Mouse (Mus musculus) forelimb bud, embryonic 11.5 days (tissue): ENCODE data around the gene Trio.

Source experiments
- DNase-seq: peaks from one replicate; pipeline ENCODE4 v3.0.0-alpha.2; 2012; ENCODE audit warnings: low read depth, low spot score

The Trio gene

DNA sequence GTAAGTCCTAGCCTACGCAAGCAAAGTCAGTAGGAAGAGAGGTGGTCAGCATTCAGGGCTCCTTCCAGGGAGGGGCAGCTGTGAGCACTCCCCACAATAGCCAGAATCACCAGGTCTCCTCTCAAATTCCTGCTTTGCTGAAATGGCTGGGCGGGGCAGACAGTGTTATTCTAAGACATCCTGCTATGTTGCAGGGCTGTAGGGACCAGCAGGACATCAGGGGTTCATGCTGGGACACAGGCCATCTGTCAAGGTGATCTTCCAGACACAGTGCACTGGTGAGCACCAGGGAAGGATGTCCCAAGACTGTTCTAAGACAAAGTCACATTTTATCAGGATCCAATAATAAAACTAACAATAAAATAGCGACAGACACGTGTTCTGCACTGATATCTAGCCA lies 224.5 kb downstream of the Trio start:
- no peak for DNase-seq

DNA sequence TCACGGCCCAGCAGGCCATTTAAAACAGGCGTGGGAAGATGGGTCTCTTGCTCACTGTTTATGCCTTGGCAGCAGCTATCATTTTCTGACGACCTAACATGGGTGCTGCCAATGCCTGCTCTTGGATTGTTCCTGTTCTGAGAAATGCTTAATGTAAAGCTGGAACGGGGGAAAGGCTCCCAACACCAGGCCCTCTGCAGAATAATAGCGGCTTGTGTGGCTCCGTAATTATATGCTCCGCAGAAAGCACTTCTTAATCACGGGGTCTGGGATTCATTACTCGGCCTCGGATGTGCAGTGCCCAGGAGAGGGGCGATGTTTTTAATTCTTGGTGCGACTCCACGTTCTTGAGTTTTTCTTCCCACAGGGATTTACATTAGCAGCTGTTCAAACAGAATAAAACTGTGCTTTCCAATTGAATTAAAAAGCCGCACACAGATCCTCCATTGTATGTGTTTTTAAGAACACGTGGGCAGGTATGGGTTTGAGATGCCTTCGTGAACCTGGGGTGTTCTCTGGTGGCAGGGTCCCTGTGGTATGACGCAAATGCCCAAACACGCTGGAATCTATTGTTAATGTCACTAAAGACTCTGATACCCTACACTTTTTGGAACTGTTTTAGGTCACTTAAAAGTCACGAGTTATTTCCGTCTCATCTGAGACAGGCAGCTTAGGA lies 228.0 kb downstream of the Trio start:
- DNase-seq: peak; percentile 74

DNA sequence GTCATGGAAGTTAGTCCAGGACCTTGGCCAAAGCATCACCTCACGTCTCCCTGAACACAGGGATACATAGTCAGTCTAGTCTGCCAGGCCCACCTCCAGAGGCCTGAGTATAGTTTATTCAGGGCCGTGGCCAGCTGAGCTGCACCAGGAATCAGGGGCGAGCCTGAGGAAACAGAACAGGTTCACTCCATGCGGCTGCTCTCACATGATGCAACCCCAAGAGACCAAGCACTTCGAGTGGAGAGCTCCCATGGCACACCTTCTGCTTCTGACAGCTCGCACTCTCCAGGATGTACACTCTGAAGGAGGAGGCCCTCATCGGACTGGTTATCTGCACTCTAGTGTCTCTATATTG lies 228.8 kb downstream of the Trio start:
- no peak for DNase-seq

DNA sequence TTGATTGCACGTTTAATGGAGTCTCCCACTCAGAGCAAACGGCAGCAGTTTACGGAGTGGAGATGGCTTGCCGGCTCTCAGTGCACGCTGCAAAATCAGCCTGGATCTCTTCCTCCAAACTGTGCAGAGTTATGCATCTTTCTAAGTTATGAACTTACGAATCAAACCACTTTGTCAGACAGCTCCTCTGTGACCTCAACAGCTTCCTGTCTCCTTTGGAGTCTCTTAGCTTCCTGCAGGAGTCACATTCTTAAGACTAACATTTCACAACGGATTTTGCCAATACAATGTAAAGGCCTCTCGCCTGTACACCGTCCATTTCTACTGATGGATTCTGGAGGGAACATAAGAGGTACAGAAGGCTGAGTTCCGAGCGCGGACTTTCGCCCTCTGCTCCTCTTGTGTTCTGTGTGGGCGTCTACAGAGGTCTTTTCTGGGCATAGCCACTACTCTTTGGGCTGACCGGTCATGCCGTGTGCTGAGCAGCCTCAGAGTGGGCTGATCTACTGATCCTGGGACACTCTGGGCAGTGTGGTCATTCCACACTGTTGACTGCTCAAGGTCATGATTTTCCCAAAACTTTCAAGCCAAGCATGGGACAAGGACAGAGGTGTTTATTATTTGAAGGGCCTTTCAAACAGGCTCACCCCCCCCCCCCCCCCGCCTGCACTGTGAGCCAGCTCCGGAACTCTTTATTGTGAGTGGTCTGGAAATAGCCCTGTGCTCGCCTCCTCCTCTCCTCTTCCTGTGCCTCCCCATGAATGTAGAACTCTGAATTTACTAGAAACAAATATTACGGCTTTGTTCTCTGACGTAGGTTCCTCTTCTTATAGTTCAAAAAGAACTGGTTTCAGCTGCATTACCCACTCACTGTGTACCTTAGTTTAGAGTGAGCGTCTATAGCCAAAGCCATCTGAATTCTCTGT lies 229.4 kb downstream of the Trio start:
- no peak for DNase-seq

DNA sequence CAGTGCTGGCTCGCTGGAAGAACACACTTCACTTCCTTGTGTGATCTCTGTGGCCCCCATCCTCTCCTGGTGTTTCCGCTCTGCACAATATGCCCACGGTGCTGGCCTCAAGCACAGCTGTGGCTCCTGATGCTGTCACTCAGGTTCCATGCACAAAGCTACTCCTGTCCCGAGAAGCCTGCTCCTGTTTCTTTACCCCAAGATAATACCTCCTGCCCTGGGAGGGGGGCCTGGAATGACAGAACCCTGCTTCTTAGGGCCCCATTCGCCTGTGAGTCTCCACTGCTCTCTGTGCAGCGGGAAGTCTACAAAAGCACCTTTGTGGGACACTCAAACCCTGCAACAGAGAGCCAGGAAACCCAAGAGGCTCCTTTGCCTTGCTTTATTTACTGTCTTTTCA lies 232.4 kb downstream of the Trio start:
- no peak for DNase-seq

DNA sequence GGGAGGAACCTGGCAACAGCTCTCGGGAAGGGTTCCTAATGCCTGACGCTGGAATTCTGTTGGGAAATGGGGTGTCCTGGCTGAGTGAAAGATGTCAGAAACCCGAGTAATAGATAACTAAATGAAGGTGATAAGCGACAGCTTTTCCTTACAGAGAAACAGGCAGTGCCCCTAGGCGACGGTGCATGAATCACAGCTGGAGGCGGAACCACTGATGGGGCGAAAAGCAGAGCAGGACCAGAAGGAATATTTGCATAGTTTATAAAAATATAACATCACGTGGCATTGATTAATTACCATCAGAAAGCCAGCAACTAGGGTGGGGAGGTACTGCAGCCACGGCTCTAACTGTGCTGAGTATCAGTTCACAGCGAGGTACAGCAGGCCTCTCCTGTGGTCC lies 233.2 kb downstream of the Trio start:
- no peak for DNase-seq

DNA sequence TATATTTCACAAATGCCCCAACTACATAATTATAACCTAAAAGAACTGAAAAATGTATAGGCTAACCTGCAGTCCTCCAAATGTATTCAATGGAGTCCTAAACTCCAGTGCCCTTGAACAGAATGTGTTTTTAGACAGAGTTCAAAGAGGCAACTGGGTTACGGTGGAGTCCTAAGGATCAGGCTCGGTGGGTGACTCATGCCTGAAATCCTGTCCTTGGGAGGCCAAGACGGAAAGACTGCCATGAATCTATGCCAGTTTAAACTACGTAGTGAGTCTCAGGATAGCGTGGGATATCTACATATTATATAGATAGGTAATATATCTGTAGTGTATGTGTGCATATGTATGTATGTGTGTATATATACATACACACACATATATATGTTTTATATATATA lies 234.5 kb downstream of the Trio start:
- no peak for DNase-seq

DNA sequence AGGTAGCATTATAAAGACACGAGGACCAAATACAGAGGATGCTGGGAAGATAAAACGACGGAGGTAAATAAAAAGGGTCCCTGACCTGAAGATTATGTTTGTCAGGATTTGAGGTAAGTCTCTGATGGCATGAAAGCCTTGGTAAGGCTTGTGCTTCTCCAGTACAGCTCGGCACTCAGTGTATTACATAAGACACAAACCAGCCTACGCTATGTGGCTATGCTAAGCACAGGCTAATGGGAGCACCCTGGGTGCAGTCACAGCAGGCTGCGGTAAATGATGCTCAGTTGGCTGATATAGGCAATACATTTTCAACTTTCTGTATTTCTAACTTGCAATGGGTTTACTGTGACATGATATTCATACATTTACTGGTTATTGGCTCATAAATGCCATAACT lies 234.9 kb downstream of the Trio start:
- DNase-seq: no peak

DNA sequence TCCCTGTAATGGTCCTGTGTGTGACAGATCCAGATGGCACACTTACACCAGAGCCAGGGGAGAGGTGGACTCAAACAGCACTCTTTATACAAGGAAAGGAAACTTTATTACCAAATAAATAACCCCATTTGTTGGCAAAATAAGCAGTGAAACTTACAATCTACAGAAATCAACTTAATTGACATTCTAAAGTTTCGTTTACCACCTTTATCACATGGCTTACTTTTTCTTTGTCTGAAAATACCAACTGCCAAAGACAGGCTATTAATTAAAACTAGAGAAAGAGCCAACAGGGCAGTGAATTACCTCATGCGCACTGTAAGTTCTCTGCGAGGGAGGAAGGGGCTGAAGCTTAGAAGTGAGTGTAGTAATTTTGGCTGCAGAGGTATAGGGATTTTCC lies 236.3 kb downstream of the Trio start:
- no peak for DNase-seq

DNA sequence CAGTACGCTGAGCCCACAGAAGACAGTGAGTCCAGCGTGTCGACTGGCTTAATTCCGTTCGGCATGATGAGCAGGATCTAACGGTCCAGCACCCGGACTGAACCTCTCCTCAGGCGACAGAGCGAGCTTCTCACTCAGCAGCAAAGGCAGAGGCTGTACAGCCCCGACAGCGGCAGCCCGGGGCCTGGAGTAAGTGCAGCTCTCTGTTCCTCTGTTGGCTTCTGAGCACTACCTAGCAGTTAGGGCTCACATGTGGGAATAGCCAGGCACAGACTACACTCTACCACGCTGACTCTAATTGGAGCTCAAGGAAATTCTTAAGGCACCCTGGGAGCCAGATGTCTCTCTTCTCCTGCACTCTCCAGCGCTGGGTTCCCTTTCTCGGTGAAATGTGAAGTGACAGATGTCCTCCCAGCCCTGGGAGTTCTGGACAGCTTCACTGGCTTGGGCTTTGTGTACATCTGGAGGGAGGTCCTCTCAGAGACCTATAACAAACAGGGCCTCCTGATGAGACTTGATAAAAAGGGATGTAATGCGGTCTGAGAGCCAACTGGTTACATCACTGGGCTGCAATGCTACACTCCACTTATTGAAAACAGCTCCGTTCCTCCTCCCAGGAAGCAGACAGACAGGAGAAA lies 237.4 kb downstream of the Trio start:
- DNase-seq: peak; percentile 80

DNA sequence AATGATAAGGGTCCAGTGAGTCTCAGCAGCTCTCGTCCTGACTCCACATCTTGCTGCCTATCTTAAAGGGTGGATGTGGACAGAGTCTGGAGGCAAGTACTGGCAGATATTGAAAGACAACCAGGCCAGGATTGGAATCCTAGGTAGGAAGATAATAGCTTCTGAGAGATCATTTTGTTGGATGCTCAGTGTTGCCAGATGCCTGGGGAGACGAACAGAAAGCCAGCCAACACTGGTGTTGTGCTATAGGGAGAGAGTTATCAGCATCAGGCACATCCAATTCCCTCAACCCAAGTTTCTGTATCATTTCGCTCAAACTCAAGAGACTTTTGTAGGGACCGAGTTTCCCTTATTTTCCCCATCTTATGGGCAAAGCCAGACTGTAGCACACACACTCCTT lies 238.5 kb downstream of the Trio start:
- no peak for DNase-seq

DNA sequence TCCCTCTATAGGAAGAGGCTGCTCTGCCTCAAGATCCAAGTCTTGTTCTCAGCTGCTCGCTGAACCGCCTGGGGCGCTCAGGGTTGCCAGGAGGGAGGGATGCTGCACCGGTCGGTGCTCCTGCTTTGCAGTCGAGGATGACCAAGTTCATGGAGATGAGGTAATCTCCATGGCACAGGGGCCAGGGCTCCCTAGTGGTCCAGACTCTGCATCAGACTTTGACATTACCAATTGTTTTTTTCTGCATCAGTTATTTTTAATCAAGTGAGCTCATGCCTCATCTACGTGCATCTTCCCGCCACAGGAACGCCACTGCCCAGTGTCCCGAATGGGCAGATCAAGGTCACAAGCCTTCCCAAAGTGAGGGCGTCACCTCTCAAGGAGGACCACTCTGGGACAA lies 239.2 kb downstream of the Trio start:
- no peak for DNase-seq

DNA sequence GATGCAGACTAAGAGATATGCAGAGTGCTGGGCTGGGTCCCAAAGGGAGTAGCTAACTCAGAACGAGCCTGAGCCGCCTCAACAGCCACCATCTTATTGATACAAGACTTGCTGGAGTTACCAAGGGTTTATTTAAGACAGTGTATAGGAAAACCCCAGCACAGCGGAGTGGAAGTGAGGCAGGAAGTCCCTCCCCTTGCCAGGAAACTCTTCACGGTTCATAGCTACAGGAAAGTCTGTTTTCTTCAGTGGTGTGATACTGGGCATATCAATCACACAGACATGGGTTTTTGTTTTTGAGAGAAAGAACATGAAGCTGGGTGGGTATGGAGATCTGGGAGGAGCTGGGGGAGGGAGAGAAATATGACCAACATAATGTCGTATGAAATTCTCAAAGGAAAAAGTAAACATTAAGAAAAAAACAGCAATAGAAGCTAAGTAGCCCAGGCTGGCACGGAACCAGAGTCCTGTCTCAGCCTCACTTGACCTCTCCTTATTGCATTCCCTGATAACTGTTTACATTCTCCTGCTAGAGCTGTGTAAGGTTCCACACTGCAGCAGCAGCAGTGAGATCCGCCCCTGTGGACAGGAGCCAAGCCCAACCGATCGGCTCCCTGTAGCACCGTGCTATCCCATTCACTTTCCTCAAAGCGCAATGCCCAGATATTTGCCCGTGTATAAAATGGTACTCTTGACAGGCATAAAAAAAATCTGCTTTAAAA lies 240.2 kb downstream of the Trio start:
- no peak for DNase-seq

DNA sequence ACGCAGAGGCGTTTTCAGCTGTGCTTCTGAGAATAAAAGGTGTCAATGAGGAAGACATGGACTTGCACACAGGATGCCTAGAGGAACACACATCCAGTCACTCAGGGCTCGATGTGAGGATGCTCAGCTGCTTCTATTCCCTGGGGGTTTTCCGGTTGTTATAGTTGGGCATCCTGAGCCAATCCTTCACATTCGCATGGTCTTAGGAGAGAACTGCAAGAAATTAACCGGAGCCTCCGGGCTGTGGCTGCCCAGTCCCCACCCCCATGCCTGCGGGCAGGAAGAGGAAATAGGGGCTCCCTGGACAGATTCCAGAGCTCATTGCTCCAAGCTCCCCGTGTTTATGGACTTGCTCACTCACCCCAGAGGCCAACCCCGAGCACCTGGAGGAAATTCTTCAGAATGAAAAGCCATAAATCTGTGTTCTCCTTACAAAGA lies 241.5 kb downstream of the Trio start:
- DNase-seq: peak; percentile 79

DNA sequence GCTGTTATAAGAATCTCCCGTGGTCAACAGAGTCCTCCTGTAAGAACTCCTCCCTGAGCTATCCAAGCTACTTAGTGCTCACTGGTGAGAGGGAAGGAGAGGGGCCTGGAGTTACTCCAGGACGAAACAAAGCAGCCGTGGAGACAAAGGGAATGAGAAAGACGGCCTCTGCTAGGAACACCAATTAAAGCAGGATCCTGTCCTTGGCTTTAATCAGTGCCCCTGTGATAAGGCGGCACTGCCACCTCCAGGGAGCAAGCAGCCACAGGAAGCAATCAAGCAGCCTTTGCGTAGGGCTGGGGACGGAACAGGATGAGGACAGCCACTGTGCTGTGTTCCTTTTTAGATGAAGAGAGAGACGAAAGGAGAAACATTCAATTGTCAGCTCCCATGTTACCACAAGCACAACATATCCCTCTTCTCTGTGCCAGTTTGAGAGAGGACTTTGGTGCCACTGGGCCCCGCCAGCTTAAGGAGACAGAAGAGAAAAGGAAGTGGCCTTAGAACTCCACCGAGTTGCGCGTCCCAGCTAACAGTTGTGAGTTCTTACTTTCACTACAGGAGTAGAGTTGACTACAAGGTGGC lies 242.0 kb downstream of the Trio start:
- DNase-seq: no peak

DNA sequence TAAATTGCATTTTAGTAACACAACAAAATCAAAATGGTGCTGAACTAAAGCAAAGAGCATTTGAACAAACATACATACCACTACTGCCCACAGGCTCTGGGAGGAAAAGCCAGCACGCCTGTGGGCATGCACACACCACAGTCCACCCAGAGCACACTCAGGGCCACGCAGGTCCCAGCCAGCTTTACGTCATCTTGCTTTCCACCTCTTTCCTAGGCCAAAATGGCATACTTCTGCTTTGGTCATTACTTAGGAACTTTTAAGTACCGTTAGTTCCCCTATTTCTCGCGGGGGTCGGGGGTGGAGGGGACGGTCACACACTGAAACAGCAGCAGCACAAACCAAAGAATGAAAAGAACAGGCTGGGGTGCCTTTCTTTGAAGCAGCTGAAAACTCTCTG lies 242.6 kb downstream of the Trio start:
- no peak for DNase-seq

DNA sequence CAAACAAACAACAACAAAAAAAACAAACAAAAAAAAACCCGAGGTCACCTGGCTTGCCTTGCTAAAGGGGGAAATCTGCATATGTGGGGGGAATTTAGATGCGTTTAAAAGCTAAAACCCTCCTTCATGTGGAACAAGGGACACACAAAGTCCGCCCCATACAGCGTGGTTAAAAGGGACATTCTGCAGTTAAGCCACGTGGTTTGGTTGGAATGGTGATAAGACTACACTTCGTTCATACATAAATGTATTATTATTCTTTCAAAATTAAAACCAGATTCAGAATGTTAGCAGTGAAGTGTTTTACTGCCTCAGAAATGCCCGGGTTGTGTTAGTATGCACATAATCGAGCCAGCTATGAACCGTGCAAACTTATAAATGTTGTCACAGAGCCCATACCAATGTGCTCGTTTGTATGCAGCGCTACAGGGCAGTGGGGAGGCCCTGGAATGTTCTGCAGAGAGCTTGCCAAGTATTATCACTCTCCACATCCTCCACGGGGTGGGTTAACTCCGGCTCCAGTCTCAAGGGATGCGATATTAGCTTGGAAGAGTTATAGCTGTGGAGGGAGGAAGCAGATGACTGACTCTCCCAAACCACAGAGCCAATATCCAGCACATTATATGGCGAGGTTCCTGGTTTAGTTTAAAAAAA lies 243.1 kb downstream of the Trio start:
- no peak for DNase-seq

DNA sequence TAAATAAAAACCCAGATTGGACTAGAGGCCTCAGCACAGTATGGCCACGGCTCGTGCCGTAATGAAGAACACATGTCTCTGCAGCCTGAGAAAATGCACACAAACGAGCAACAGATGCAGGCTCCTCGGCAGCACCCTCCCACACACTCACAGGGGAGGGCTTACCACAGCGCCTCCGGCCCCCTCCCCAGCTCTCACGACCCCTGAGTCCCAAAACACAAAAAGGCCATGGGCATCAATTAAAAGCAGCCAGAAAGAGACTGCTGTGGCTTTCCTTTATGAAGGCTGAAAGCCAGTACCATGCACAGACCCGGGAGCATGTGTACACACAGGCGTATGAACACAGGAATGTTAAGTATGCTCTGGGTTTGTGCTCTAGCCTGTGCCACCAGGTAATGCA lies 245.8 kb downstream of the Trio start:
- peak; percentile 91 for DNase-seq

DNA sequence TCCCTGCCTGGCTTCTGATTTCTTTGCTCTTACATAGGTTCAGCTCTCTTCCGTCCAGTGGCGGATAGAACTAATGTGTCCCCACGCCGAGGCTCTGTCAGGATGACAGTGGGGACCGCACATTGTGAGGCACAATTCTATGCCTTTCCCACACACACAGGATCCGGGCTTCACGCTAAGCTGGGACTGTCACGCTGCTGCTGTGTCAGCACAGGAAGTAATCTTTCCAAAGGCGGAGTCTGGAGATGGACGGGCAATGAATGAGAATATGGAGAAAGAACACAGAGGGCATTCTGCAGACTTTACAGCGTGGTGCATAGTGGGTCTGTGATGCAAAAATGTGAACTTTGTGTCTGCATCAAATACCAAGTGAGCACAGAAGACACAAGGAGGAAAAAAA lies 246.2 kb downstream of the Trio start:
- no peak for DNase-seq

DNA sequence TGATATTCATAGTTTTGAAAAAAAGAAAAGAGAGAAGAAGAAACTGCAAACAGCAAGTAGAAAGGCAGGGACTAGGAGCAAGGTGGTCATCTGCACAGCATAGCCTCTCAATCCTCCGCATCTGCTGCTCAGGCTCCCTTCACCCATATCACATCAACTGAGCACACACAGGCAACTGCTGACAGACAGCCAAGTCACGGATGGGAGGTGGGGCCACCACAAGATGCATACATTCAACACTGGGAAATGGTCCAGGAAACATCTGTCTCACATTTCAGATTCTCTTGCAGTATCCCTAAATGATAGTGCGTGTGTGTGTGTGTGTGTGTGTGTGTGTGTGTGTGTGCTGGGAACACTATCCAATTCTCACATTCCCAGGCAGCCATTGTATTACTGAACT lies 247.4 kb downstream of the Trio start:
- no peak for DNase-seq
